Mouse (Mus musculus): ENCODE data around the gene Stx18. TPM values are rescaled to one million over a fixed set of nuclear protein-coding genes. Genes with fewer than 3 reads are reported as not detected.

The Stx18 gene
- total and polyA plus RNA-seq, 3 experiments = 26.3 to 35.8 (median 29.4) TPM

GRCm38 (mm10) chr5:37992346-37992745 is 46.2 kb upstream of the Stx18 start (continued):
- TF ChIP-seq MXI1 (IDR thresholded peaks at IDR 0.05; ENCODE audit: low read depth, low read length) (no peak), UBTF (IDR thresholded peaks at IDR 0.05; ENCODE audit: low read depth, low read length) (no peak), JUN (IDR thresholded peaks at IDR 0.05; ENCODE audit: insufficient read depth, low read depth, low read length) (no peak), IRF4 (IDR thresholded peaks at IDR 0.05; ENCODE audit: low read depth, low read length) (no peak)

GRCm38 (mm10) chr5:37998805-37999204 is 39.7 kb upstream of the Stx18 start:
- in situ Hi-C loops (cut with MboI; ENCODE audit: low pct_ligation_motif_present, low pct_unique_long_range_greater_than_20kb, low sequenced_read_pairs) (no loop called here), dilution Hi-C loops (cut with MboI; ENCODE audit: extremely low pct_ligation_motif_present, extremely low pct_unique_long_range_greater_than_20kb, low sequenced_read_pairs) (no loop called here)

GRCm38 (mm10) chr5:38002573-38002972 is 36.0 kb upstream of the Stx18 start:
- Histone ChIP-seq H3K27me3 (replicated peaks) (peaks cover 58% of the 10 kb centered on the region), H3K4me1 (ENCODE audit: control insufficient read depth in 1 of 2, insufficient read depth in 2 of 2) (peaks cover 3 to 8% of the 10 kb centered on the region in 2 experiments), H3K9me3 (replicated peaks; ENCODE audit: low read length) (no peaks in the 10 kb centered on the region), H3K79me2 (replicated peaks; ENCODE audit: control insufficient read depth, extremely low read depth, insufficient read depth, poor library complexity, severe bottlenecking) (no peaks in the 10 kb centered on the region), H3K4me3 (replicated peaks in 1 of 3; ENCODE audit: low read depth in 2 of 3, low read length in 2 of 3, poor library complexity in 1 of 3) (no peak overlapping the region), H3K4me2 (ENCODE audit: insufficient read depth, low read depth, poor library complexity, severe bottlenecking) (no peak overlapping the region), H3K9ac (ENCODE audit: insufficient read depth, low read depth) (no peak overlapping the region), H3K27ac (ENCODE audit: insufficient read depth, low read depth) (no peak overlapping the region), H3K36me3 (replicated peaks in 1 of 2; ENCODE audit: control insufficient read depth in 1 of 2, insufficient read depth in 1 of 2, low read length in 1 of 2) (no peaks in the 10 kb centered on the region)
- dilution Hi-C loops (cut with MboI; ENCODE audit: extremely low pct_ligation_motif_present, extremely low pct_unique_long_range_greater_than_20kb, low sequenced_read_pairs) (no loop called here), in situ Hi-C loops (cut with MboI; ENCODE audit: low pct_ligation_motif_present, low pct_unique_long_range_greater_than_20kb, low sequenced_read_pairs) (no loop called here)
- no peak for DNase-seq (ENCODE audit: extremely low read depth)
- no peak for TF ChIP-seq MAZ (IDR thresholded peaks at IDR 0.05; ENCODE audit: low read depth, low read length)
- TF ChIP-seq BHLHE40 (IDR thresholded peaks at IDR 0.05; ENCODE audit: low read depth, low read length) = no peak
- TF ChIP-seq ZC3H11A (IDR thresholded peaks at IDR 0.05; ENCODE audit: low read depth, low read length) = no peak
- no peak for TF ChIP-seq HCFC1 (IDR thresholded peaks at IDR 0.05; ENCODE audit: low read depth, low read length)

More at GRCm38 (mm10) chr5:37998805-37999204, 39.7 kb upstream of the Stx18 start:
- H3K4me2 ChIP-seq (ENCODE audit: insufficient read depth, low read depth, poor library complexity, severe bottlenecking) = no peak overlapping the region
- no peak overlapping the region for H3K27ac ChIP-seq (ENCODE audit: insufficient read depth, low read depth)
- no peak for DNase-seq (ENCODE audit: extremely low read depth)
- H3K4me3 ChIP-seq (replicated peaks in 1 of 3; ENCODE audit: low read depth in 2 of 3, low read length in 2 of 3, poor library complexity in 1 of 3) = no peak overlapping the region
- no peak overlapping the region for H3K9ac ChIP-seq (ENCODE audit: insufficient read depth, low read depth)
- TF ChIP-seq RAD21 (IDR thresholded peaks at IDR 0.05; ENCODE audit: low read depth, low read length) (no peak), GABPA (IDR thresholded peaks at IDR 0.05; ENCODE audit: insufficient replicate concordance, low read depth, low read length) (no peak), JUN (IDR thresholded peaks at IDR 0.05; ENCODE audit: insufficient read depth, low read depth, low read length) (no peak), HCFC1 (IDR thresholded peaks at IDR 0.05; ENCODE audit: low read depth, low read length) (no peak), ZMIZ1 (IDR thresholded peaks at IDR 0.05; ENCODE audit: low read depth, low read length) (no peak), MAFK (IDR thresholded peaks at IDR 0.05; ENCODE audit: insufficient replicate concordance, low read length) (no peak), USF2 (conservative IDR thresholded peaks at IDR 0.05; ENCODE audit: low read depth, low read length) (no peak)
- no peaks in the 10 kb centered on the region for H3K9me3 ChIP-seq (replicated peaks; ENCODE audit: low read length)
- no peaks in the 10 kb centered on the region for H3K36me3 ChIP-seq (replicated peaks in 1 of 2; ENCODE audit: control insufficient read depth in 1 of 2, insufficient read depth in 1 of 2, low read length in 1 of 2)
- H3K79me2 ChIP-seq (replicated peaks; ENCODE audit: control insufficient read depth, extremely low read depth, insufficient read depth, poor library complexity, severe bottlenecking) = no peaks in the 10 kb centered on the region
- H3K4me1 ChIP-seq (ENCODE audit: control insufficient read depth in 1 of 2, insufficient read depth in 2 of 2) = no peaks in the 10 kb centered on the region
- H3K27me3 ChIP-seq (replicated peaks) = peaks cover 59% of the 10 kb centered on the region

All from CH12.LX (cell line).